Mouse (Mus musculus): ENCODE measurements around the gene Ccdc71.
A peak's percentile ranks its signal among the peaks of the same experiment; 100 is the strongest.

Ccdc71 gene

GRCm38 (mm10) chr9:108459939-108460318, 398 bp upstream of the Ccdc71 start:
- DNase-seq: peak; percentile 26

DNA sequence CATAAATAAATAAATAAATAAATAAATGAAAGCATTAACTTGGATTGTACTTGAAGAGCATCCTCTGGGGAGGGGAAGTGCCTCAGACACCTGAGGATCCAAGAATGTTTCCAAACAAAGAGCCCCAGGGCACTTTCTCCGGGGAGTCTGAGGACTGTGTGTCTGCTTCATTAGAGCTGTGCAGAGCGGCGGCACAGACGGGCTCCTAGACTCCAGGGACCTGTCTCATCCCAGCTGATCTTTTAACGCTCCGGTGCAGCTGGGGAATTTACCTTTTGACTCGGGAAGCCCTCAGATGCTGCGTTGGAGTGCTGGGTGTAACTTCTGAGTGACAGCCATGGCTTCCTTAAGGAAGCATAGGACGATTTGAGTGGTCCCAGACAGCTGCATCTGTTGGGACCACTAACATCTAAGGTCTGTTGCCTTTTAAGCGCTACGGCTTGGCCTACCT, 879 bp downstream of the Ccdc71 start, which contains the start of gene Klhdc8b:
Gene Klhdc8b (minus strand): TSS at position 401 of the 451 bp plus-strand sequence.
- DNase-seq: no peak

- no peak for DNase-seq
These were observed 1.3 kb downstream of the Ccdc71 start for GRCm38 (mm10) chr9:108461675-108462074.

DNA sequence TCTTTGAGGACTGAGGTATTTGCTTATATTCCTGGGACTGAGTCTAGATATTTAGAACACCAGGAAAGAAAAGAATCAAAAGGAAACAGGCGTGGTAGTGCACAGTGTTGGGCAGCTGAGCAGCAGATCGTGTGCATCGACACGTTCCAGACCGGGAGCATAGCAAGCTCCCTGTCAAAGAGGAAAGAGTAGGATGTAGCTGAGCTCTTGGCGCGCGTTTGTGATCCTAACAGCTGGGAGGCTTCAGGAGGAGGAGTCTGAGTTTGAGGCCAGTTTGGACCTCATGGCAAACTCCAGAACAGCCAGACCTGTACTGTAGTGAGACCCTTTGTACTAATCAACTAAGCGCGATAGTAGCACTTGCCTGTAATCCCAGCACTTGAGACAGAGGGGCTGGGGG, 1.9 kb downstream of the Ccdc71 start:
- DNase-seq: peak; percentile 56

DNA sequence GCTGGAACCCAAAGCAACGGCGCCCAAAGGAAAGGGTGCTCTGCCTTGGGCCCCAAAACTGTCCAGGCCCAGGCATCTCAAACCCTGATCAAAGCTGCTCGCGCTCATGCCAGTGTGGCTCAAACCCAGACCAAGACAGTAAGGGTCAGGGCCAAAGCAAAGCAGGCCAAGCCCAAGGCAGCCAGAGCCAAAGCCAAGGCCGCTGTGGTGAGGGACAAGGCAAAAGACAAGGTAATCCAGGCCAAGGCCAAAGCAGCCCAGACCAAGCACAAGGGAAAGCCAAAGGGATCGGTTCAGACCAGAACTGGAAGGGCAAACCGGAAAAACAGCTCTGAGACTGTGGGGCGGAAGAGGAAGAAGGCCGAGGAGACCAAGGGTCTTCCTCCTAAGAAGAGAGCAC, 3.4 kb downstream of the Ccdc71 start:
- no peak for DNase-seq

GRCm38 (mm10) chr9:108466219-108466618, 5.9 kb downstream of the Ccdc71 start:
- DNase-seq: no peak

DNA sequence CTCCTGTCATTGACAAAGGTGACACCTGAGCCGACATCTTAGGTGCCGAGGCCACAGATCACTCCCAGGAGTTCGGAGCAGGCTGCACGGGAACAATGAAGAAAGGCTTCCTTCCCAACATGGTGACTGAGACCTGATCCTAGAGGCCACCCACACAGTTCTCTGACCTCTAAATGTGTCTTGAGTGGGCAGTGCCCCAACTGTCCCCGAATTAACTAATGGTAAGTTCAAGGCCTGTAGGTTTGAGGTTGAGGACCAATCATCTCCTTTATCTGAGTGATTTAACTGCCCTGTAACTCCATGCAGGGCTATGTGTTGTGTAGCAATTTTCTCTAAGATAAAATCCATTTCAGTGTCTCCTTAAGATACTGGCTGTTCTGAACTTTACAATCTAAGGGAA, 9.1 kb downstream of the Ccdc71 start:
- DNase-seq: no peak

GRCm38 (mm10) chr9:108469845-108470244, 9.5 kb downstream of the Ccdc71 start:
- DNase-seq: no peak

- no peak for DNase-seq
These were observed 14.2 kb downstream of the Ccdc71 start for GRCm38 (mm10) chr9:108474528-108474927.

DNA sequence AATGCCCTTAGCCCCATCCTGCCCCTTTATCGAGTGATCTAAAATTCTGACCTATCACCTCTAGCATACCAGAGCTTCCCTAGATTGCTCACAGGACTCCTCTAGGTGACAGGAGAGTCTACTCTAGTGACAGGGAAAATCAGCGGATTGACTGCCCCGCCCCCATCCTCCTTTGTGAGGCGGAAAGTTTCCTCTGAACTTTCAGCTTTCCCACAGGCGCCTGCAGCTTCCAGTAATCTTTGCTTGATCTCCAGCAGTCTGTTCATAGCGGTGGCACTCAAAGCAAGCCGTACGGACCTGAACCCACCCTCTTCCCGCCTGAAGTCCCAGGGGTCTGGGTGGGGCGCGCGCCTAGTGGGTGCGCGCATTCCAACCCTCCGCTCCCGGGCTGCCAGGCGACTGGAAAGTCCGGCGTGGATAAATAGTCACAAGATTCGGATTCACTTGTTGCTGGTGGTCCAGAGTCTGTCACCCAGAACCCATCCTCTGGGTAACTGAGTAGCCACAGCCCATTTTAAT, 18.4 kb downstream of the Ccdc71 start:
- peak; percentile 88 for DNase-seq

DNA sequence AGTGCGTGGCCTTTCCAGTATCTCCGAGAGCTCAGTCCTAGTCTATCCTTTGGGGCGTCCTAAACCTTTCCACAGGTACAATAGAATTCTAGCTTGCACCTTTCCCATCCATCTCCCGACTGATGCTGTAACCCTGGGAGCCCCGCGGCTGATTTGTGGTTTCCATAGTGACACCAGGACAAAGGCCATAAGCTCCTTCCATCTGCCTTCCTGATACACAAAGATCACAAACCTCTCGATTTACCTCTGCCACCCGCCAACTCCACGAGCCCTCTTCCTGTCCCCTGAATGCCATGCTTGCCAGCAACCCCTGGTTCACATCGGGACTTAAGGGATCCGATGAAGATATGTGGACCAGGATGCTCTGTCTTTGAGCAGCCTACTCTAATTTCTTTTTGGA, 18.9 kb downstream of the Ccdc71 start:
- DNase-seq: no peak

GRCm38 (mm10) chr9:108479721-108480351, 19.5 kb downstream of the Ccdc71 start, which contains the start of gene Lamb2:
Gene Lamb2, plus strand, starts transcription at chr9:108479736.
- DNase-seq: peak; percentile 73

DNA sequence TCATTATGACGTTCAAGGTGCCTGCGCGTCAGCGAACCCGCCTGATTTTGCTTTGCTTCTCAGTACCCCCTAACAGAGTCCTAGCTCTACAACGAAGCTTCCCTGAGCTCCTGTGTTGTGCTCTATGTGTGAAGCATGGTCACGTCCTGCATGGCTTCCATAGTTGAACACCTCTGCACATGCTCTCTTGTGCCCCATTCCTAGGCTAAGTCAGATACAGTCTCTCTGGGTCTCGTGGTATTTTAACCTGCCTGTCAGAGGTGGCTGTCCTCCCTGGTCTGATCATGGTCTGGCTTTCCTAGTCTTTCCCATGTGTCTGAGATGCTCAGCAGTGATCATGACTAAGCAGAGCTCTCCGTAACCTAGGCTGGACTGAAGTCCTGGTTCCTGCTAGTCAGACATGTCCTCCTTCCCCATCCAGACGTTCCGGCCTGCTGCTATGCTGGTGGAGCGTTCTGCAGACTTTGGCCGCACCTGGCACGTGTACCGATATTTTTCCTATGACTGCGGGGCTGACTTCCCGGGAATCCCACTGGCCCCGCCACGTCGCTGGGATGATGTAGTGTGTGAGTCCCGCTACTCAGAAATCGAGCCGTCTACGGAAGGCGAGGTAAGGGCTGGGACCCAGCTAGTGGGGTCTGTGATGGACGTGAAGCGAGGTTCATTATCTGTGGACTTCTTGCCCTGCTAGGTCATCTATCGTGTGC, 20.6 kb downstream of the Ccdc71 start:
- DNase-seq: no peak

GRCm38 (mm10) chr9:108481520-108482210, 21.3 kb downstream of the Ccdc71 start:
- no peak for DNase-seq

- DNase-seq: no peak
These were observed 22.9 kb downstream of the Ccdc71 start for GRCm38 (mm10) chr9:108483051-108483790.

- DNase-seq: no peak
These were observed 23.7 kb downstream of the Ccdc71 start for GRCm38 (mm10) chr9:108484021-108484420.

- DNase-seq: no peak
These were observed 25.1 kb downstream of the Ccdc71 start for GRCm38 (mm10) chr9:108485301-108485875.

DNA sequence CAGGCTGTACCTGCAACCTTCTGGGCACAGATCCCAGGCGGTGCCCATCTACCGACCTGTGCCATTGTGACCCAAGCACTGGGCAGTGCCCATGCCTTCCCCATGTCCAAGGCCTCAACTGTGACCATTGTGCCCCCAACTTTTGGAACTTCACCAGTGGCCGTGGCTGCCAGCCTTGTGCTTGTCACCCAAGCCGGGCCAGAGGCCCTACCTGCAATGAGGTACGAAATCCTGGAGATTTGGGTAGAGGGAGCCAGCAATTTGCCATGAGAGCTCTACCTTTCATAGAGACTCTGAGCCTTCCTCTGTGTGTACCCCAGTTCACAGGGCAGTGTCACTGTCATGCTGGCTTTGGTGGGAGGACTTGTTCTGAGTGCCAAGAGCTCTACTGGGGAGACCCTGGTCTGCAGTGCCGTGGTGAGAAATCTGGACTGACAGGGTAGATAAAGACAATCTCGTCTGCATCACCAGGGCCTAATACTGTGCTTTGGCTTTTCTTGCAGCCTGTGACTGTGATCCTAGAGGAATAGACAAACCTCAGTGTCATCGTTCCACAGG, 26.7 kb downstream of the Ccdc71 start:
- DNase-seq: no peak

DNA sequence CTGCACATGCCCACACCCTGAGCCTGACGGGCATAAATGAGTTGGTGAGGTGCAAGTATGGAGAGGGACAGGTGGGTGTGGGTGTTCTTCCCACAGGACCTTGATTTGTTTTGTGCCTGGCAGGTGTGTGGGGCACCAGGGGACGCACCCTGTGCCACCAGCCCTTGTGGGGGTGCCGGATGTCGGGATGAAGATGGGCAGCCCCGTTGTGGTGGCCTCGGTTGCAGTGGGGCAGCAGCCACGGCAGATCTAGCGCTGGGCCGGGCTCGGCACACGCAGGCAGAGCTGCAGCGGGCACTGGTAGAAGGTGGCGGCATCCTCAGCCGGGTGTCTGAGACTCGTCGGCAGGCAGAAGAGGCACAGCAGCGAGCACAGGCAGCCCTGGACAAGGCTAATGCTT, 28.1 kb downstream of the Ccdc71 start:
- no peak for DNase-seq

- no peak for DNase-seq
These were observed 28.9 kb downstream of the Ccdc71 start for GRCm38 (mm10) chr9:108489215-108489614.

DNA sequence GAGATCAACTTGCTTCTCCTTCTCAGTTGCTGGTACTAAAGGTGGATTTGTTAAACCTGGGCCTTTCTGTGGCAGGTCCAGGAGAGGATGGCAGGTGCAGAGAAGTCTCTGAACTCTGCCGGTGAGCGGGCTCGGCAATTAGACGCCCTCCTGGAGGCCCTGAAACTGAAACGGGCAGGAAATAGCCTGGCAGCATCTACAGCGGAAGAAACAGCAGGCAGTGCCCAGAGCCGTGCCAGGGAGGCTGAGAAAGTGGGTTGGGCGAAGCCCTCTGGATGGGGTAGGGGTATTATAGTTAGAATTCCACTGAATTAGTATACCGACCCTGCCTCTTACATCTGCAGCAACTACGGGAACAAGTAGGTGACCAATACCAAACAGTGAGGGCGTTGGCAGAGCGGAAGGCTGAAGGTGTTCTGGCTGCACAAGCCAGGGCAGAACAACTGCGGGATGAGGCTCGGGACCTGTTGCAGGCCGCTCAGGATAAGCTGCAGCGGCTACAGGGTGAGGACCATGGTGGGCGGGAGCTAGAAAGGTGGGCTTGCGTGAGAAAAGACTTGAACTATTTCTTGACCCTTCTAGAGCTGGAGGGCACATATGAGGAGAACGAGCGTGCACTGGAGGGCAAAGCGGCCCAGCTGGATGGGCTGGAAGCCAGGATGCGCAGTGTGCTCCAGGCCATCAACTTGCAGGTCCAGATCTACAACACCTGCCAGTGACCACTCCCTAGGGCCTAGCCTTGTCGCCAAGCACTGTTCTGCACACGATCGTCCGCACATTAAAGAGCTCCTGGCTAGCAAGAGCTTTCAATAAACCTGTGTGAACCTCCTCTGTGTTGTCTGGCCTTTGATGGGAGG, 29.6 kb downstream of the Ccdc71 start:
- no peak for DNase-seq

All from lung, postnatal 36 days (tissue).